Mouse (Mus musculus) embryonic fibroblast, embryonic 13.5 days (primary cell): ENCODE results near the gene Olfr101. TPM values are rescaled to one million over a fixed set of nuclear protein-coding genes. Genes with fewer than 3 reads are reported as not detected.

ENCODE experiments used
- H3K27ac ChIP-seq: 2 replicates; pipeline ENCODE4 v1.5.1; 2012; ENCODE audit warnings: low read length, control low read depth, inconsistent platforms; ENCODE audit not compliant: insufficient read depth
- H3K4me1 ChIP-seq: 2 replicates; pipeline ENCODE4 v1.6.1; 2011; ENCODE audit warnings: low read length; ENCODE audit not compliant: control insufficient read depth, insufficient read depth
- H3K4me3 ChIP-seq: 2 replicates; pipeline ENCODE4 v1.5.1; 2011; ENCODE audit warnings: mild to moderate bottlenecking, control low read depth, low read length; ENCODE audit not compliant: insufficient read depth
- CTCF ChIP-seq: IDR thresholded peaks from 2 replicates; pipeline ENCODE4 v1.5.1; 2011; ENCODE audit warnings: mild to moderate bottlenecking, control low read depth, low read length, moderate library complexity, borderline replicate concordance; ENCODE audit not compliant: insufficient read depth
- POLR2A ChIP-seq: IDR thresholded peaks from 2 replicates; pipeline ENCODE4 v1.6.1; 2011; ENCODE audit warnings: low read depth, mild to moderate bottlenecking, control low read depth, low read length, moderate library complexity
- polyA plus RNA-seq: library from polyadenylated mRNA; stranded (reverse); fragments of >200 nt; gene quantifications from 2 replicates; pipeline ENCODE4 v1.2.4, GENCODE M21; 2011; ENCODE audit warnings: low read depth; ENCODE audit not compliant: missing spikeins, insufficient read length

Gene Olfr101
- polyA plus RNA-seq, 1 experiment = not detected

GRCm38 (mm10) chr17:37270058-37270701, 33.9 kb downstream of the Olfr101 start, which contains the start of gene H2-M3:
Gene H2-M3, plus strand, starts transcription at chr17:37270220.
- H3K27ac ChIP-seq = no peak within 1 kb of the TSS
- H3K4me3 ChIP-seq = peak within 1 kb of the TSS; percentile 95
- TF ChIP-seq POLR2A (no peak), CTCF (no peak)
- peaks cover 2% of the 10 kb centered on the region; the same call in 1 of the 2 replicates for H3K4me1 ChIP-seq

GRCm38 (mm10) chr17:37263626-37264025, 40.5 kb downstream of the Olfr101 start, which contains the start of gene Olfr98:
Gene Olfr98, minus strand, starts transcription at chr17:37263749.
- H3K27ac ChIP-seq = no peak within 1 kb of the TSS
- no peak for TF ChIP-seq POLR2A
- TF ChIP-seq CTCF = no peak

GRCm38 (mm10) chr17:37250544-37250943, 53.6 kb downstream of the Olfr101 start:
- Histone ChIP-seq H3K4me1 (no peaks in the 10 kb centered on the region), H3K27ac (no peak overlapping the region), H3K4me3 (no peak overlapping the region)
- TF ChIP-seq POLR2A (no peak), CTCF (peak; percentile 58; the same call in 1 of the 2 replicates)

More at GRCm38 (mm10) chr17:37263626-37264025, 40.5 kb downstream of the Olfr101 start, which contains the start of gene Olfr98:
- no peaks in the 10 kb centered on the region for H3K4me1 ChIP-seq
- no peak within 1 kb of the TSS for H3K4me3 ChIP-seq

GRCm38 (mm10) chr17:37249460-37249859, 54.7 kb downstream of the Olfr101 start:
- Histone ChIP-seq H3K4me3 (no peak overlapping the region), H3K27ac (no peak overlapping the region), H3K4me1 (no peaks in the 10 kb centered on the region)
- TF ChIP-seq POLR2A = no peak
- no peak for TF ChIP-seq CTCF

Other genes with a start within 250 kb of the Olfr101 start
- gene Olfr90, start 215.8 kb downstream of the Olfr101 start, polyA plus RNA-seq = not detected in 2 replicates
- not detected in 2 replicates for gene Olfr91, start 206.0 kb downstream of the Olfr101 start, polyA plus RNA-seq
- gene Olfr92, start 184.2 kb downstream of the Olfr101 start, polyA plus RNA-seq = not detected in 2 replicates
- not detected in 2 replicates for gene Olfr93, start 142.8 kb downstream of the Olfr101 start, polyA plus RNA-seq
- gene Ubd, start 110.4 kb downstream of the Olfr101 start, polyA plus RNA-seq = not detected in 2 replicates
- gene Olfr94, start 103.3 kb downstream of the Olfr101 start, polyA plus RNA-seq = not detected in 2 replicates
- not detected in 2 replicates for gene Olfr95, start 91.2 kb downstream of the Olfr101 start, polyA plus RNA-seq
- gene Olfr96, start 84.2 kb downstream of the Olfr101 start, polyA plus RNA-seq = not detected in 2 replicates
- not detected in 2 replicates for gene Olfr97, start 67.0 kb downstream of the Olfr101 start, polyA plus RNA-seq
- not detected in 2 replicates for gene Olfr98, start 40.6 kb downstream of the Olfr101 start, polyA plus RNA-seq
- gene H2-M3, start 34.1 kb downstream of the Olfr101 start, polyA plus RNA-seq = 5.3 and 5.7 TPM in 2 replicates
- not detected in 2 replicates for gene Olfr99, start 20.9 kb downstream of the Olfr101 start, polyA plus RNA-seq
- not detected in 2 replicates for gene Olfr102, start 12.7 kb upstream of the Olfr101 start, polyA plus RNA-seq
- gene Olfr103, start 35.4 kb upstream of the Olfr101 start, polyA plus RNA-seq = not detected in 2 replicates
- not detected in 2 replicates for gene Olfr104-ps, start 55.3 kb upstream of the Olfr101 start, polyA plus RNA-seq
- gene Olfr105-ps, start 74.7 kb upstream of the Olfr101 start, polyA plus RNA-seq = not detected in 2 replicates
- not detected in 2 replicates for gene Olfr106-ps, start 86.1 kb upstream of the Olfr101 start, polyA plus RNA-seq
- gene Olfr107, start 94.9 kb upstream of the Olfr101 start, polyA plus RNA-seq = not detected in 2 replicates
- gene Olfr108, start 141.2 kb upstream of the Olfr101 start, polyA plus RNA-seq = not detected in 2 replicates
- gene Olfr109, start 154.6 kb upstream of the Olfr101 start, polyA plus RNA-seq = not detected in 2 replicates
- gene H2-M2, start 179.2 kb upstream of the Olfr101 start, polyA plus RNA-seq = not detected in 2 replicates
- gene Olfr110, start 188.2 kb upstream of the Olfr101 start, polyA plus RNA-seq = not detected in 2 replicates
- gene Olfr111, start 203.7 kb upstream of the Olfr101 start, polyA plus RNA-seq = not detected in 2 replicates